Mouse (Mus musculus): ENCODE data around the gene Mical3.

The Mical3 gene

DNA sequence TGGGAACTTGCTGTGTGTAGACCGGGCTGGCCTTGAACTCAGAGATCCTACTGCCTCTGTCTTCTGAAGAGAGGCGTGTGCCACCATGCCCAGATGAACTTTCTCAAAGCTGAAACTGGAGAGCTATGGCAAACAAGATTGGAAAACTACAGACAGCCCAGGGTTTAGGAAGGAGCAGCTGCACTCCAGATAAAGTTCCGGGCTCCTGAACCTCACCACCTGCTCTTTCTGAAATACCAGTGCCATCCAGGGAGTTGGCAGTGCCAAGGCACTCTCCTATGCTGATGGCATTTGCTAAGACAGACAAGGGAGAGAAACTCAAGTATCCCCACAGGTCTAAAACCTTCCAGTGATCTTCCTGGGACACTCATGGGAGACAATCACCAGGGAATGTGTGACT is 166.6 kb downstream of the Mical3 start:
- DNase-seq (ENCODE audit: low spot score) = no peak

DNA sequence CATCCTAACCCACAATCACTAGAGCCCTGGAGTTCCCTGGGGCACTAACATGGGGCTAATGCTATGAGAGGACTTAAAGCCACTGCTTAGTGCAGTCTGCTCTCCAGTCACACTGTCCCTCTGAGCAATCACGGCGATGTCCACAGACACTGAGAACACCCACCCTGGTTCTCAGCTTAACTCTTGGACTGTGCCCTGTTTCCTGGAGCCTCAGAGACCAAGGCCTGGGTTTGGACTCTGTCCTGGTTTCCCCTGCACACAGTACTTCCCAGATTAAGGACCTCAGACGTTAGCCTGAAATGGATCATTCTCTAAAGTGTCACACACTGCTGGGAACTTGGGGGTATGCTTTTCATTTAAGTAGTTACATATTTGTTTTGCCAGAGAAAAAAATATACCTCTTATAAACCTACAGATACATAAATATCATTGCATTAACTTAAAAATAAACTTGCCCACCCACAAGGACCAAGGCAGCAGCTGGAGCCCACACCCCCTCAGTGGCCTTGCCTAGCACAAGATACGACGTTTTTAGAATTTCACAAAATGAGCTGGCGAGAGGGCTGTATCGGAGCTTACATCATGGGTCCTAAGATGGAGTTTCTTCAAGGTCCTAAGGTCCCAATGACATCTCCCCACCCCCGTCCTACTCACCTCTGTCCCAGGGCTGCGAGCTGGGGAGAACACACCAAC is 170.3 kb downstream of the Mical3 start:
- no peak for DNase-seq (ENCODE audit: low spot score)

DNA sequence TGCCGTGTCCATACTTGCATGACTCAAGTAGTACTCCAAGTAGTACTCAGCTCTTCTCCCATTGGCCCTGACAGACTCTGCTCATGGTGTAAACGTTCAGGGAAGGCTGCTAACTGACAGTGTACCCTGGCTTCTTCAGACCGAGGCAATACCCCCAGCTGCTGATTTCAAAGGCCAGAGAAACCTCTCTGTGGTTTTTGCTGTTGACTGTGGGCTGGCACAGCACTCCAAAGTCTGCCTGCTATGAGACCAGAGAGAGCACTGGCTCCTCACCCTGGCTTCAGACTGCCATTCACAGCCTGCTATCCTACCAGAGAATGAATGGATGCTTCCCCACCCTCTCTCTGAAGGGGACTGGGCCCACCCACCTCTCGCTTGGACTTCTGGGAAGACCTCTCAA is 173.5 kb downstream of the Mical3 start:
- no peak for DNase-seq (ENCODE audit: low spot score)

DNA sequence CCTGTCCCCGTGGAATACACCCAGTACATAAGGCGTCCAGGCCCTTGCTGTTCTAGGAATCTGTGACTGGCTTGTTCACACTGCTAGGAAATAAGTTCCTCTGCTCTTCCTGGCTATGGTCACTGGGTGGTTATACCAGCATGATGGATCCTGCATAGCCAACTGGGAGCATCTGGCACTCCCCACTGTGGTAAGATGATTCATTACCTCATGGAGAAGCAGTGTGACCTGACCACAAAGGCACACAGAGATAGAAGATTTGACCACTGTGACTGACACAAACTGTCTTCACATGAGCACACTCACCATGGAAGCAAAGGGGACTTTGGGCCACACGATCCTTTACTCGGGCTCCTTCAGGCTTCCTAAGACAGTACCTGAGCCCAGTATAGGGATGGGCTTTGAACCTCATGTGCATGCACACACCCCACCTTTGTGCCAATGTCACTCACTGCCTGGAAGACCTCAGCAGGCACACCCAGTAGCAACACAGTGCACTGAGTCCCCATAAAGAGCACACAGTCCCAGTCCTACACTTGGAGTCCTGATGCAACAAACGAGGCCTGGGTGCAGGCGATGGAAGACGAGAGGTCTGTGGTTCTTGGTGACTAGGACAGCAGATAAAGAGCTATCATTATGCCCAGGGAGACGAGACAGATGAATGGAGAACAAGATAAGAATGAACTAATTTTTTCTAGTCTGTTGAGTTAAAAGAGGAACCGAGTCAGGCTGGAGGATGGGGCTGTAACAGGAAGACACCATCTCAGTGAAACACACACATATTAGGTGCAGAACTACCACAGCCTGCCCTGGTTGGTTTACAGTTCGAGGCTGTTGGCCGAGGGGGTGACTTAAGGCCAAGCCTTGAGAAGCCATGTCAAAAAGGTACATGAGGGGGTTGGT is 174.3 kb downstream of the Mical3 start:
- DNase-seq (ENCODE audit: low spot score) = no peak

DNA sequence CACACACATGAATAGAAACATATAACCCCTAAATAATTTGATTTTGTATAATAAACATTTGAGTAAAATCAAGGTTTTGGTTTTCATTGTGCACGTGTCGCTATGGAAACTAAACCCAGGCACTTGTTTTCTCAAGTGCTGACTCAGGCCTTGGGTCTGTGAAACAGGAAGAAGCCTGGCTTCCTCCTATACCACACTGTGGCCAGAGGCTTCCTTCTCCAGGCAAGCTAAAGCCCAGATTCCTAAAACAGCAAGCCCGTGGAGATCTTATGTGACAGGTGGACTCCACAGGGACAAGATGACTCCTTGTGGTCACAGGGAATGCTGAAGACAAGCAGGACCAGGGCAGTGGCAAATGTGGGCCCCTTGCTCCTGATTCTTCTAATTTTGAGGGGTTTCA is 175.6 kb downstream of the Mical3 start:
- no peak for DNase-seq (ENCODE audit: low spot score)

DNA sequence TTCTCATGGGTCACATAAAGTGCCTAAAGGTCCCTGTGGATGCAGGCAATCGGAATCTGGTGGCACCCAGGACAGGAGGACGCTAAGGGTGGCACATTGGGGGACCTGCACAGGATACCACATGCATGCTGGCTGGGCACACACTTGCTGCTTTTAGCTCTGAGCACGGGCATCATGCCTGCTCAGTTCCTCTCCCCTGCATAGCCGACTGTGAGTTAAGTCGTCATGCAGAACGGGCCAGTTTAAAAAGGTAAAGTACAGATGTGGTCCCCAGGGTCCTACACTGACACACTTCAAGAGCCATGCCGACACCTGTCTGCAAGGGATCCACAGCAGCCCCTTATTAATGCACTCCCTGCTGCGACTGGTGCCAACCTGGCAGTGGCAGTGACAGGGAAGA is 176.6 kb downstream of the Mical3 start:
- DNase-seq (ENCODE audit: low spot score) = no peak

DNA sequence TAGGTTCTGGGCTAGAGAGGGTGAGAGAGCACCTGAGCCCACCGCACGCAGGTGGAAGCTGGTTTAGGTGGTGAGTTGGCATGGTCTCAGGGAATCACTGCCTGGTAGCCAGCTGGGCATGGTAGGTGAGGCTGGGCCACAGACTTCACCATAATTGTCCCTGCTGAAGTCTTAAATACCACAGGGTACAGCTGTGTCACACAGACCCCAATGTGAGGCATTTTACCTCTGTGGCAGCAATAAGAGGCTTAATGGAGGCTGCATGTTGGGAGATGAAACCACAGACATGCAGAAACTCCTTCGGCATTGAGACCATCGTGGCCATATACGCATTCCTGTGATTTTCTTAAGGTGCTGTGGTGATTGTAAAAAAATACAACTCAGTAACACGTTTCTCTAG is 178.3 kb downstream of the Mical3 start:
- no peak for DNase-seq (ENCODE audit: low spot score)

DNA sequence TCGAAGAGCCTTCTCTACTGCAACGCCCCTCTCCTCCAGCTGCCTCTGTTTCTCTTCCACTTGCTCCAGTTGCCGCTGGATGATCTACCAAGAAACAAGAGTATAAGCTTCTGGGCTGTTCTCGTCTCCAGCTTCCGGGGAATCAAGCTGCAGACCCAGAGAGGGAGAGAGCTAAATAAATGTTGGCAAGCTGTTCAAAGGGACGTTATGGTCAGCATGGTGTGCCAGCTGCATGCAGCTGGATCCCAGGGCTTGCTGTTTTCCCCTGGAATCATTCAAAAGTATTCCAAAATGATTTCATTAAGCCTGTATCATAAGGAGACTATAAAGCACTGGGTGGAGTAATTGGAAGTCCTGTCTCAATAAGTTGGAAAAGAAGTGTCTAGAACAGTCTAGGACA is 179.5 kb downstream of the Mical3 start:
- DNase-seq (ENCODE audit: low spot score) = no peak

DNA sequence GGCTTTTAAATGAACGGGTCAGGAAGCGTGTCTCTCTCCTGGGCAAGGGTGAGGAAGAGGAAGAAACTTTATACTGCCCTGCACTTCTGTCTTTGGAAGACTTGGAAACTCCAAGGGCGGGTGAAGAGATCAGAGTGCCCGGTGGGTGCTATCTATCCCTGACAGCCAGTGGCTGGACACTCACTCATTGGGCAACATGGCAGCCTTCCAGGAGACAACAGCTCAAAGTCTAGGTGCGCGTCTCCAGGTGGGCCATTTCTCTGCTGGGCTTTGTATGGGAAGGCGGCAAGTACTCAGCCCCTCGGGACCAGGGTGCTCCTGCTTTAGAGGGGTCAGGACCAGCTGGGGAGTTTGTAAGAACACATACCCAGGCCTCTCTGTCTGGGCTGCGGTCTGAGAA is 185.3 kb downstream of the Mical3 start:
- DNase-seq (ENCODE audit: low spot score) = no peak

DNA sequence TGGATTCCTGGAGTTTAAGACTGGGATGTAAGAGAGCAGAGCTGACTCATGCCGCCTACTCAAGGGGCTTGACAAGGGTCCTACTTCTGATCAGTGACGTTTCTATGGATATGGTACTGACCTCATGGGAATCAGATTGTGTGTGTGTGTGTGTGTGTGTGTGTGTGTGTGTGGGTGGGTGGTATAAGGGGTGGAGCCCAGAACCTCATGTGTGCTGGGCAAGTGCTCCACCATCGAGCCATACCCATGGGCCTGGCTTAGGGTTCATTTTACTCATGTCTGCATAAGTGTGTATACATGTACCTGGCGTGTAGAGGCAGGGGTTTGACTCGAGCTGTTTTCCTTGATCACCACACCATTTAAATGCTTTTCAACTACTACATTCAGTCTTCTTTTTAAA is 186.8 kb downstream of the Mical3 start:
- DNase-seq (ENCODE audit: low spot score) = no peak

DNA sequence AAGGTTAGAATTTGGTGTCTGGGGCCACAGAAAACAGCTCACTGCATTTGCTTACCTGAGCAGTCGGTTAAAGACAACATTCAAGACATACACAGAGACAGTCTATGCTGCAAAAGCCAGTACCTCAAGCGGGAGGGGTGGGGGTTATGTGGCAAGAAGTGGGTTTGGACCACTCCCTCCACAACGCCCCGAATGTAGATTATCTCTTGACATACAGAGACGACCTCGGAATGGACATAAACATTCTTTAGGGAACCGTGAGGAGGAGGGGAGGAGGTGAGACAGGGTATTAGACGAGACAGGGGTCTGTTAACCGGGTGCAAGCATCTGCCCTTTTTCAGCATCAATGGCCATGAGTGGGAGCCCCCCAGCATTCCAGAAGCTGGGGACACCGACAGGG is 187.2 kb downstream of the Mical3 start:
- DNase-seq (ENCODE audit: low spot score) = no peak

DNA sequence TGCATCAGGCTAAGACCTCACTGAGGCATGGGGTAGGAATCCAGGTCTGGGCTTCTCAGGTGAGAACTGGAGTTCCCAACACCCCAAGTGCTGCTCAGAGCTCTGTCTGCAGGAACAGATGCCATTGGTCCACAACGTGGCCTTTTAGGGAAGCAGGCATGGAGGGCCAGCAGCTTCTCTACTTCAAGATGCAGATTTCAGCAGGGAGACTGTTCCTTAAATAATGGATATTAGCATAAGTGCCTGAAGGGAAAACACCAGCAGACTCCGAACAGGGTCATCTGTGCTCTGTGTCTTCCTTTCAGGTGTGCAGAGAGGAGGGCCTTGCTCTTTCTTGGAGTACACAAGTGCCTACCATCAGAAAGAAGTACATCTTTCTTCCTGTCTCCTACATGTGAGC is 187.7 kb downstream of the Mical3 start:
- no peak for DNase-seq (ENCODE audit: low spot score)

DNA sequence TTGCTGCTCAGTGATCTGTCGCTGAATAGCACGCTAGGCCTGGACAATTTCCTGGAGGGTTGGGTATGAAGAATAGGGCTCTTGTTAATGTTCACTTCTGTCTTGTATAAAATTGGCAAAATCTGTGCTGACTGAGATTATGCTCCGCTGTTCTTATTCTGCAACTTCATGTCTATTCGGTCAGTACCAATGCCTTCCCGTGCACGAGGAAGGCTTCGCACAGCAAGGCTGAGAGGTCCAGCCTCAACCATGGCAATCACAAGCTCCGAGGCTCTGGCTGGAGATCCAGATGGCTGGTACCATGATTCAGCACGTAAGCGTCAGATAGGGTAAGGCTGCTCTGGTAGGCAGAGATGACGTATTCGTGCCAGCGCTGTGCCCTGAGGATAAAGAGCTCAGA is 189.2 kb downstream of the Mical3 start:
- no peak for DNase-seq (ENCODE audit: low spot score)

DNA sequence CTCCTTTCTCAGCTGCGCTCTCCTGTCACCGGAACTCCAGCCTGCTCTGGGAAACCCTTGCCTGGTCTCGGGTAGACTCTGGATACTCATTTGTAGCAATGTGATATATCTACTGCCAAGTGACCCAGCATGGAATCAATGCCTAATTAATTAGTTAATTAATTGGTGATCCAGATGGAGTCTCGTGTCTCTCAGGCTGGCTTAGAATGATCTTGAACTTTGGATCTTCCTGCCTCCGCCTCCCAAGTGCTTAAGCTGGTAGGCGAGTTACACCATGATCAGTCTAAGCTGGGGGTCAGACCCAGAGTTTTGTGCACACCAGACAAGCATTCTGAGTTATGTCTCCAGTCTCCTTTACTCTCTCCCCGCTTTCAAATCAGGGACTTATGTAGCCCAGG is 189.7 kb downstream of the Mical3 start:
- DNase-seq (ENCODE audit: low spot score) = no peak

DNA sequence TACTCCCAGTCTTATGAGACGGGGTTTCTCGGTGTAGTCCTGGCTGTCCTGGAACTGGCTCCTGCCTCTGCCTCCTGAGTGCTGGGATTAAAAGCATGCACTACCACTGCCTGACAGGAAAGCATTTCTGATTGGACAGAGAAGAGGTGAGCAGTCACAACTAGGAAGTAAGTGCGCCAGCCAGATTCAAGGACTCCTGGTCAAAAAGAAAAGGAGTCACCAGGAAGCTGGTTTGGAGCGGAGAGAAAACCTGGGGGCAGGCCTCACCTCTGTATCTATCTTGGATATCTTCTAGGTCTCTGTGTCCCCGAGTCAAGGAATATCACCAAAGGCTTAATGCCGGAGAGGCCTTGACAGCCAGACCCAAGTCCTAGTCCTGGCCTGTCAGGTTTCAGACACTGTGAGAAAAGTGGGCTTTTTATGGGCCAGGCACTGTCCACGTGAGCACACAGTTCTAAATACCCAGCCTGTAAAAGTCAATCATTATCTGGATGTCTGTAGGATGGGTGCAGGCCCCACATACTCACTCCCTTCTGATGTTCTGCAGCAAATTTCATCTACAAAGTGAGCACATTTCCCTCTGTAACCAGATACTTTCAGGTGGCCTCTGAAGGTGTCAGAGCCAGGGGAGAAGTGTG is 190.2 kb downstream of the Mical3 start:
- DNase-seq (ENCODE audit: low spot score) = no peak

DNA sequence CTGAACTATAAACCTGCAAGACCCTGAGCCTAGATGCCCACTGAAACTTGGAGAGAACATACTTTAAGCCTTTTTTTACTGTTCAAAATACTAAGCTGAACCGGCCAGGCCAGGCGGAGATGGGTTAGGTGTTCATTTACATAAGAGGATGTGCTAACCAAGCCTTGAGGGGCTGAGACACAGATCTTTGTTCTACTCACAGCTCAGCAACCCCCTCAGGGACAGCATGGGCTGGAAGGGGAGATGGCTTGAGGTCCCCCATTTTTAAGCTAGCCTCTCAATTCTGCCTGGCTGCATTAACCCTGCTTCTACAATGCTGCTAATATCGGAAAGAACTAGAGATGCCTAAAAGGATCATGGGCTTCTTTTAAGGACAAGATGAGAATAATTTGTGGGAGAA is 191.0 kb downstream of the Mical3 start:
- DNase-seq (ENCODE audit: low spot score) = no peak

DNA sequence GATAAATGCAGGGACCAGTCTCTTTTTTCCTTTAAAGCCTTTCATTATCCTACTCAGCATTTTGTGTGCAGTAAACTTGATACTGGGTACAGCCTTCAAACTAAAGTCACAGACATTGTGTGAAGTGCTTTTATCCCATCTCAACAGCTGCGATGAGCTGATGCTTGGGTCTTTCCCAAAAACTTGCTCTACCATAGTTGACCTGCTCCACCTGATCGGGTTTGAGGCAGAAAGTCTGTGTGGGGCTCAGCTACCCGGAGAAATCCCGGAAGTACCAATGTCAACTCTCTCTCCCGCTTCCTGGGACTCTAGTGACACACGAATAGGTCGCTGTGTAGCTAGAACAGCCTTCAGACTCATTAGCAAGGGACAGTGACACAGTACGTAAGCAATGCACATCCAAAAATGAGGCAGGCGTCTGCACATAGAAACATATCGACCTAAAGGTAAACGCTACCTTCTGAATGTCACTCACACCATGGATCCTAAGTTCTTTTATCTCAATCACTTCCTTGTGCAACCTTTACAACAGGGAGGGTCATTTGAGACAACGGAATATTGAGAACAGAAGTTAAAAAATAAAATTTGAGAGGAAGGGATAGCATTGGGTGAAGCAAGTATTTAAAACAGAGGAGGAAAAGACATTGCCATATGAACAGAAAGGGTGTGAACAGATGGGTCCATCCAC is 191.9 kb downstream of the Mical3 start:
- DNase-seq (ENCODE audit: low spot score) = no peak

DNA sequence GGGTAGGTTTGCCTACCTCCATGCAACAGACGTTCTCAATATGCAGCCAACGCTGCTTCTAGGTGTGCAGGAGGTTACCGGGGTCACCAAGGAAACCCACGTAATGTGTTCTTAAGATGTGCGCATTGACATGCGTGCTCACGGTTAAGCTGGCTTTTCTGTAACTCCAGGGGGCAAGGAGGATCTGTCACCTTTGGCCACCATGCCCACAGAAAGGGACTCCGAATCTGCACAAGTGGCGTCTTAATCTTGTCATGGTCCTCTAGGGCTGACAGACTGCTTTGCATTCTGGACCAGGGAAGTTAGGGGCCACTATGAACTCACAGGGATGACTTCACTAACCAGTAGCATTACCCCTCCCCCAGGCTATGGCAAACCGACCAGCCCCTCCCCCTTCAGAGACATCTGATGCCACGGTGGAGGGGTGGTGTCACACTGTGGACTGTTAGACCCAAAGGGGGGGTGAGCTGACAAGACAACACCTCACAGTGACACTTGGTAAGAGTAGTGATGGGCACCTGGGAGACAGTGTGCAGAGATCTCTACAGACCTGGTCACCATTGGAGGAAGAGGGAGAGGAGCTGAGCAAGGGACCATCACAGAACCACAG is 192.7 kb downstream of the Mical3 start:
- DNase-seq (ENCODE audit: low spot score) = no peak

DNA sequence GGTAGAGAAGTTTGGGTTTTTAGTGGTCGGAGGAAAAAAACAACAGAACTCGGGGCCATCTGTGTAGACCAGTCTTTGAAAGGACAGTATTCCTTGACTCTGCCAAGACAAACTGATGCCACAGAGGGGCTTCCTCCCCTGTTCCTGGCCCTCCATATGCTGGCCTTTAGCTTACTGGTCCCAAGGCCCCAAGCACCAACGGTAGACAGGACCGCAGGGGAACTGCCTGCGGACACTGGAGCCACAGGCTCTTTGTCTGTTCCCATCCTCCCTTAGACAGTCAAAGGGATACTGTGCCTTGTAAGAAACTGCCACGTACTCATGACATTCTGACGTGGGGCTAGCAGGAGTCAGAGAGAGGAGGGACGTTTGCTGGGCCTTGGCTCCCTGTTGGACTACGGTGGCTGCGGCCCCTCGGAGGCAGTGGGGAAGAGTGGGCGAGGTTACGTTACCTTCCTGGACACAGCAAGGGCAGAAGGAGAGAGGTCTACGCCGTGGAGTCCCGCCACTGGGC is 193.6 kb downstream of the Mical3 start:
- no peak for DNase-seq (ENCODE audit: low spot score)

DNA sequence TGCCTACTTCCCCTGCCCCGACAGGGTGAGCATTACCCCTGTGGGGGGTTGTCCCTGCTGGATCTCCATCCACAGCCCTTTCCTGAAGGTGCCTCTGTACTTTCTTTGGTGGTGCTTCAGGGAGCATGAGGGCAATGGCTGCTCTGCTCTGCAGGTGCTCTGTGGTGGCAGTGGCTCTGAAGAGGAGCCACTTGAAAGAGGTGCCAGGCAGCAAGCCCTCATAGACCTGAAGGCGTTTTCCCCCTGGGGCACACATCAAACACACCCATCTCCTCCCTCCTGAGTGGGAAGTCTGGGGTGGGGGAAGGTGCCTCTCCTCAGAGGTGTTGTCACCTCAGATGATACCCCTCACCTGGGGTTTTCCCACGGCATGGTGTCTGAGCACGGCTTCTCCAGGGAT is 196.6 kb downstream of the Mical3 start:
- no peak for DNase-seq (ENCODE audit: low spot score)

DNA sequence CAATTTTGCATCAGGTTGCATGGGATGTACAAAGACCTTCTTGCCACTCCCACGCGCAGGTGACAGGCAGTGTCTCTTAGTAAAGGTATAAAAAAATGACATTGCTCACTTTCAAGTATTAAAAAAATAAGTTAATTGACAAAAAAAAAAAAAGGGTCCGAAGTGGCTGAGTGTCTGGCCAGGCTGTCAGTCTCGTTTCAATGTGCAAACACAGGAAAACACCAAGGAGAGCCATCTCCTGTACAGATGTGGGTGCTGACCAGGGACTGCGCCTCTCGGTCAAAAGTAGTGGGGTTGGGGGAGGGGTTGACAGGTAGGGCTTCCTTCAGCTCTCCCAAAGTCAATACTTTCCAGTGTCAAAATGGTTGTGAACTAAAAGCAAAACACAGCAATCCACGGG is 197.1 kb downstream of the Mical3 start:
- no peak for DNase-seq (ENCODE audit: low spot score)

DNA sequence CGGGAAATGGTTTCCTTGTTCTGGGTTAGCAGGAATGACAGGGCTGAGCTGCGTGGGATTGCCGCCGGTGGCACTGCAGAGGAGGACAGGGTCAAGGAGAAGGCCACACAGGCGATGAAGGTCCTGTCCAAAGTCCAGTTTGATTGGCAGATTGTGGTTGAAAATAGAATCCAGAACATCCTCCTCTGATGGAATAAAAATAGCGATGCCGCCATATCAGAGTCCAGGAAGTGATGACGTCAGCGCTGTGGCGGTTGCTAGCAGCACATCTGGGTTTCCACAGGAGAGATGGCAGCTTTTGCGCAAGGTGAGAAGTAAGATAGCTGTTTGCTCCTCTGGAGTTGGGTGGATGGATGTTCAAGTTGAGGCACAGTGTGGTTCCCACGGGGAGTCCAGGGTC is 198.2 kb downstream of the Mical3 start:
- DNase-seq (ENCODE audit: low spot score) = no peak
